Mouse (Mus musculus) hematopoietic stem cell, adult 5-6 weeks (primary cell): Measurements from ENCODE around the gene Nacc1. TPM values are rescaled to one million over a fixed set of nuclear protein-coding genes. Genes with fewer than 3 reads are reported as not detected.
A peak's percentile ranks its signal among the peaks of the same experiment; 100 is the strongest.

Source experiments
- ATAC-seq, 2 experiments: fragments of 125-278 bp in 1 of 2; replicated peaks in 1 of 2; 2 replicates each; pipeline ENCODE4 v1.8.0; 2016 to 2017; ENCODE audit warnings: inconsistent platforms in 2 of 2, mild to moderate bottlenecking in 2 of 2, moderate number of reproducible peaks in 2 of 2, low read depth in 1 of 2, moderate TSS enrichment in 1 of 2; ENCODE audit not compliant: low FRiP score in 2 of 2, poor library complexity in 2 of 2, severe bottlenecking in 2 of 2, insufficient read depth in 1 of 2, low TSS enrichment in 1 of 2
- total RNA-seq: library from RNA; stranded (forward); fragments of 172-1452, 232-1000 nt; gene quantifications from 2 replicates; pipeline ENCODE4 v1.2.3, GENCODE M21; 2017

Gene Nacc1
- total RNA-seq, 1 experiment from 2014 or later = 51.0 TPM

DNA sequence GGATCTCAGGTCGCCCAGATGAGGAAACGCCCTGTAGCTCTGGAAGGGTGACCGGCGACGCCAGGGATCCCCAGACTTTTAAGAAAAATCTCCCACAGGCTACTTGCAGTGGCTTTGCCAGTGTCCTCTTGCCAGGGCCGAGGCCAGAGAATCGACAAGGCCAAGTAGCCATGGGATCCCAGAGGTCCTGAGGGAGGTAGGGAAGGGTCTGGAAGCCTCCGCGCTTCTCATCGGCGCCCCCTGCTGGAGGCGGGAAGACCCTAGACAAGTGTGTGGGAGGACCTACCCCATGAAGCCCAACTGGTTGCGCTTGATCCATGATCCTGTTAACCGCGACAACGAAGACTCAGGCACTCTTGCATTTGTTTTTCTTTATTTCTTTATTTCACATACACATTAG is 16.7 kb upstream of the Nacc1 start:
- no peak for ATAC-seq

DNA sequence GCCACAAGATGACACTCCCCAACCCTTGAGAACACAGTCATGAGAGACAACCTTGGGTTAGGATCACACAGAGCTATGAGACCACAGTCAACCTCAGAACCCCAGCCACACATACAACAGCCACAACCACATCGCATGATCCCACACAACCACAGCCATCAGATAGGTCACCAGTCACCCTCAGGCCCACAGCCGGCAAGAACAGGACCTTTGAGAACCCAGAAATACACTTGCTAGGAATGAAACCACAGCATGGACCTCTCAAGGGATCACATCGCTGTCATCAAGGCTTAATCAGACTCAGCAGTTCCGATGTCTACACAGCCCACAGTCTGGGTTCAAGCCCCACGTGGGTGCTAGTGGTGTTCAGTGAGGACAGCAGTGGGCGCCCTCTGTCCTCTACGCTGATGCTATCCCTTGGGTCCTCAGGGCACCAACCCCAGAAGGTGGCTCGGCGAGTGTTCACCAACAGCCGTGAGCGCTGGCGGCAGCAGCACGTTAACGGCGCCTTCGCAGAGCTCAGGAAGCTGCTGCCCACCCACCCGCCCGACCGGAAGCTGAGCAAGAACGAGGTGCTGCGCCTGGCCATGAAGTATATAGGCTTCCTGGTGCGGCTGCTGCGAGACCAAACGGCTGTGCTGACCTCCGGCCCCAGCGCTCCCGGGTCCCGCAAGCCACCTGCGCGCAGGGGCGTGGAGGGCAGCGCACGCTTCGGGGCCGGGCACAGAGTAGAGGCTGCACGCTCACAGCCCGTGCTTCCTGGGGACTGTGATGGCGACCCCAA is 16.0 kb upstream of the Nacc1 start:
- no peak for ATAC-seq

DNA sequence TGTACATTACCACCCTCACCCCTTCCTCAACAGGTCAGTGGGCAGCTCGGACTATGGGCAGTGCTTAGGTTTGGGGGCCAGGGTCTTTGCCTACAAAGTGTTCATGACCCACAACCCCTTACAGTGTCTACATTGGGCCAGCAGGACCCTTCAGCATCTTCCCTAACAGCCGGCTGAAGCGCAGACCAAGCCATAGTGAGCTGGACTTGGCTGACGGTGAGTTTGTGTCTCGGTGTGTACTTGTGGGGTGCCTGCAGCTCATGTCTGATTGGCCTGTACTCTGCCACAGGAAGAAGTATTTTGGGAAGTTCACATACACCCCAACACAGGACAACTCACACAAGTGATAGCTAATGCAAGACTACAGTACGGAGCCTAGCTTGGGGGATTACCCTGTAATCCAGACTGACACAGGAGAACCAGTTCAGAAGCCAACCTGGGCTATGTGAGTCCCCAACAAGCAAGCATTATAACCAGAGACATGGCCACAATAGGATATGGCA is 15.4 kb upstream of the Nacc1 start:
- no peak for ATAC-seq

DNA sequence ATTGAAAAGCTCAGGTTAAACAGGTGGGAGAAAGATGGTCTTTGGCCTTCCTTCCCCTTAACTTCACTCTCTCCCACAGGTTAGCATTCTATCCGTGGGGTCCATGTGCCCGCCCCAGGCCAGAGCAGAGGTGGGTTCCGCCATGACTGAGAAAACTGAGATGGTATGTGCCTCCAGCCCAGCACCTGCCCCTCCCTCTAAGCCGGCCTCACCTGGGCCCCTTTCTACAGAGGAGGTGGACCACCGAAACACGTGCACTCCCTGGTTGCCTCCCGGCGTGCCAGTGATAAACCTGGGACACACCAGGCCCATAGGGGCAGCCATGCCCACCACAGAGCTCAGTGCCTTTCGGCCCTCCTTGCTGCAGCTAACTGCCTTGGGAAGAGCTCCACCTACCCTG is 14.9 kb upstream of the Nacc1 start:
- no peak for ATAC-seq

DNA sequence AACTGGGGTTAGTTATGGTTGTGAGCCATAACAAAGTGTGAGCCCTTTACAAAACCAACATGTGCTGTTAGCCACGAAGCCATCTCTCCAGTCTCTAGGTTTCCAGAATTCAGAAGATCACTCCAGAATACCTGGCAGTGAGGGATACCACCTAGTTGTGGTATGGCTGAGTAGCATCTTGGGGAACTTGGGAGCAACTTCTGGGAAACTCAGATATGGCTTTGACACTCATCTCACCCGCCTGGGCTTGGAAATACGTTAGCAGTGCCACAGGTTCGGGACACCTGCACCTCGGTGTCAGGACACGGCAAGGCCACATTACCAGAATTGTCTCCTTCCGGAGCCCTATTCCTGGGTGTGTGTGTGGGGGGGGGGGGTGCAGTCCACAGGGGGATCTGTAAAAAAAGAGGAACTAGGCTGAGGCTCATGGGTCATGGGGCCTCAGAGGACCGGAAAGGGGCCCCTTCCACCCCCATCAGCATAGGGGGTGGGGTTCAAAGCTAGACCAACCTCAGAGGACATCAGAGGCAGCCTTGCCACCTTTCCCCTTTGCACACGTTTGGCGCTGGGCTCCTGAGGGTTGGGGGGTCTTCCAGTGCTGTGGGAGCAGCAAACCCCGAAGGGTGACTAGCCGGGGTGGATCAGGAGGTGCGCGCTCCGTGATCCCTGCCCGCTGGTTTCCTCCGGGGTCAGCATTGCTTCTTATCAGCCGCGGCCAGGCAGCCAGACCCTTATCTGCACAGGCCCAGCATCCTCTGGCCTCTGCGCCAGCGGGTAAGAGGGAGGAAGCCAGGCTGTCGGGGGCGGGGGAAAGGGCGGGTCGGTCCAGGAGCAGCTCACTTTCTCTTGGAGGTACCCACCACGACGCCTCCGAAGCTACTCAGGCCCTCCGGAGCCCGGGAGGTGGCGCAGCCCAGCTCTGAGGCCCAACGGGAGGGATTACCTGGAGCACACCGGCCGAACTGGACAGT is 13.6 kb upstream of the Nacc1 start, which contains the start of gene Lyl1:
Gene Lyl1, plus strand, starts transcription at position 517 of the 971 bp plus-strand sequence.
- peak; percentile 50 to 59 for ATAC-seq

DNA sequence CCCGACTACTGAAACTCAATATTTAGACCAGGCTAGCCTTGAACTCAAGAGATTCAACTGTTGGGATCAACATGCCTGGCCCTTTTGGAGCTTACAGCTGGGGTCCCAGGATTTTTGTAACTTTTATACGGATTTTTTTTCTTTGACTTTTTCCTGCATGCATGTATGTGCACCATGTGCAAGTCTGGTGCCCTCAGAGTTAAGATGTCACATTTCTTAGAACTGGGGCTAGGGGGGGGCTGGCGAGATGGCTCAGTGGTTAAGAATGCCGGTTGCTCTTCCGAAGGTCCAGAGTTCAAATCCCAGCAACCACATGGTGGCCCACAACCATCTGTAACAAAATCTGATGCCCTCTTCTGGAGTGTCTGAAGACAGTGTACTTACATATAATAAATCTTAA is 12.9 kb upstream of the Nacc1 start:
- no peak for ATAC-seq

DNA sequence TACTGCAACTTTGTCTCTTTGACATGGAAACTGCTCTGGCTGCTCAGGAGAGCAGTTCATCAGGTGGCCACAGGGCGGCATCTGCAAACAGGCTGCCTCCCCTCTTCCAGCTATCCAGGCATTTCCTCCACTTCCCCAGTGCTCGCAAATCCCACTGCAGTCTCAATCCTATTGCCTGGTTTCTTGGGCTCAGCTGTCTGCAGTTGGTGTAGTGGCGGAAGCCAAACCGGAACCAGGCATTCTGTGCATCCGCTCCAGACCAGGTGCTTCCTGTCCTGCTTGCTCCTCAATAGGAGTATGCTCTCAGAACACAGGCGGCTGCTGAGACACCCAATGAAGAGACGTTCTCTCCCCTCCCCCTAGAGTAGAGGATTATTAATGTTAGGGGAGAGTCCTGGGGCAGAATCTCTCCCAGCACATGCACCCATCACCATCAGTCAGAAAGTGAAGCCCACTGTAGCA is 12.2 kb upstream of the Nacc1 start:
- peak; percentile 56 to 62 for ATAC-seq

DNA sequence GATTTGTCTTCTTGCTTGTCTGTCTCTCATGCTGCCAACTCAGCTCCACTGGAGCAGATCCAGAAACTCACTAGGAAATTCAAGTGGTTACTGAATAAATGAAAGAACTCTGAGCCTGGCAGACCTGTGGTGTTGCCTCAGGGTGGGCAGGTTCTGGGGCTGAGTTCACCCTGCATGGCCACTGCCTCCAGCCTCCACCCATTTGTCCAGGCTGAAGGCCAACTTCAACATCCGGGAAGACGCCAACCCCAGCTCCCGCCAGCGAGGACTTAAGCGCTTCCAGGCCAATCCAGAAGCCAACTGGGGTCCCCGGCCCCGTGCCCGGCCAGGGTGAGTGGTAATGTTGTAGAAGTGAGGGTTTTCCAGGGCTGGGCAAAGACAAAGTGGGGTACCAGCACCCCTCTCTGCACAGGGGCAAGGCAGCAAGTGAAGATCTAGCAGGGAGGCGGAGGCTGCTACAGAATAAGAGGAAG is 11.3 kb upstream of the Nacc1 start:
- ATAC-seq = no peak

DNA sequence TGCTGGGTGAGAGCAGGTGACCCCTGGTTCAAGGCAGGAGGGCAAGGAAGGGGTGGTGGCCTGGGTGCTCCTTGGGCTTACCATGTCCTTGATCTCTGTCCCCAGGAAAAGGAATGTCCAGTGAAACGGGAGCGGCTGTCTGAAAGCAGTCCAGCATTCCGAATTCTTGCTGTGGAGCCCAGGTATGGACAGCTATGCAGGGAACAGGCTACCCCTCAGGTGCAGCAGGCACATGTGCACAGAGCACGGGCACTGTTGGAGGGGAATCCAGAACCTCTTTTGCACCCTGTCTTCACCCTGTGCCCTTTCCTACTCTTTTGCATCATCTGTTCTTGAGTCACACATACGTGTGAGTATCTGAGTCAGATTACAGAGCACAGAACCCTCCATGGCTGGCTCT is 10.6 kb upstream of the Nacc1 start:
- ATAC-seq = no peak

DNA sequence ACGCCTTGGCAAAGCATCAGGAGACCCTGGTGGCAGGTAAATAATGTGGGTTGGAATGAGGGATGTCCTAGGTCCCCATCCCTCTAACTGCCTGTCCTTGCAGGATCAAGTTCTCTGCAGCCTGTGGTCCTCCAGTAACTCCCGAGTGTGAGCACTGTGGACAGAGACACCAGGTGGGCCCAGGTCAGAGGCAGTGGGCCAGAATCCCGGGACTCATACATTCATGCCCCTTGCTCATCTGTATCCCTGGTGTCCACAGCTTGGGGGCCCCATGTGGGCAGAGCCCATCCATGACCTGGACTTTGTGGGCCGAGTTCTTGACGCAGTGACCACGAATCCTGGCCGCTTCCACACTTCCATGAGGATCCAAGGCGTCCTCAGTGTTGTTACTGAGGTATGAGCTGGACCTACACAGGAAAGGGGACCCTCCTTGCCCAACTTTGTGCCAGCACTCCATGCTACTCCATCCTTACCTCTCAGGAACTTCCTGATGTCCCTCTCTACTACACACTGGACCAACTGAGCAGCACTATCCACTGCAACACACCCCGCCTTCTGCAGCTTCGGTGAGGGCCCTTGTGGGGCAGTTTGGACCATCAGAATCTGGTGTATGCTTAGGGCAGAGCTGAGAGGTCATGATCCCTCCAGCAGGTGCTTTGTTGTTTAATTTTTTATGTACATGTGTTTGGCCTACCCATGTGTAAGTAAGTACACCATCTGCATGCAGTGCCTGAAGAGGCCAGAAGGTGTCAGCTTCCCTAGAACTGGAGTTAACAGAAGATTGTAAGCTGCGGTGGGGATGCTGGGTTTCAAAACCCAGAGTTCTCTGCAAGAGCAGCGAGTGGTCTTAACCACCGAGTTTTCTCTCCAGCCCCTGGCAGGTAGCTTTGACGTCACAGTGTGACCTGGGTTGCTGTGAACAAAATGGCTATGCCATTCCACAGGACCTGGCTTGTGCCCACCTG is 9.8 kb upstream of the Nacc1 start:
- ATAC-seq = no peak

DNA sequence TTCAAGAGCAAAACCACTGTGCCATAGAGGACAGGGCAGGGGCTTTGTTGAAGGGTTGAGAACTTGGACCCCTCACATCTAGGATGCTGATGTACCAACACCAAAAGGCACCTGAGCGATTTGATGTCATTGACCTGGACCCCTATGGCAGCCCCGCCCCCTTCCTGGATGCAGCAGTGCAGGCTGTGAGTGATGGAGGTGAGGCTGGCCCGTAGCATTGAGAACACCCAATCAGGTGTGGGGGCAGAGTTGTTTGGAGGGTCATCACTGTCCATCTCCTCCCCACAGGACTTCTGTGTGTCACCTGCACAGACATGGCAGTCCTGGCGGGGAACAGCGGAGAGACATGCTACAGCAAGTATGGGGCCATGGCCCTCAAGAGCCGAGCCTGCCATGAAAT is 7.5 kb upstream of the Nacc1 start:
- no peak for ATAC-seq

DNA sequence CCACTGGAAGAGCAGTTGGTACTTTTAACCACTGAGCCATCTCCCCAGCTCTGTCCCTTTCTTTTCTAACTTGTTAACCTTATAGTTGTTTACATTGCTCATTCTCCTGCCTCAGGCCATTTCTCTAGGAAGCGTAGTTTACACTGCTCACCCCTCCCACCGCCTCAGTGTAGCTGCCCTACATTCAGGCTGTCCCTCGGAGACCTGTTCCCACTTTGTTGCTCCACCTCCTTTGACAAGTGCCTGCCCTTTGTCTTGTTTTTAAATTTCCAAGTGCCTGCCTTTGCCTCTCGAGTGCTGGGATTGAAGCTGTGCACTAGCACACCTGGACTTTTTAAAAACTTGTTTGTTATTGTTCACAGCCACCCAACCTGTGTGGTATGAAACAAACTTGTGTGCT is 5.7 kb upstream of the Nacc1 start:
- ATAC-seq = no peak

DNA sequence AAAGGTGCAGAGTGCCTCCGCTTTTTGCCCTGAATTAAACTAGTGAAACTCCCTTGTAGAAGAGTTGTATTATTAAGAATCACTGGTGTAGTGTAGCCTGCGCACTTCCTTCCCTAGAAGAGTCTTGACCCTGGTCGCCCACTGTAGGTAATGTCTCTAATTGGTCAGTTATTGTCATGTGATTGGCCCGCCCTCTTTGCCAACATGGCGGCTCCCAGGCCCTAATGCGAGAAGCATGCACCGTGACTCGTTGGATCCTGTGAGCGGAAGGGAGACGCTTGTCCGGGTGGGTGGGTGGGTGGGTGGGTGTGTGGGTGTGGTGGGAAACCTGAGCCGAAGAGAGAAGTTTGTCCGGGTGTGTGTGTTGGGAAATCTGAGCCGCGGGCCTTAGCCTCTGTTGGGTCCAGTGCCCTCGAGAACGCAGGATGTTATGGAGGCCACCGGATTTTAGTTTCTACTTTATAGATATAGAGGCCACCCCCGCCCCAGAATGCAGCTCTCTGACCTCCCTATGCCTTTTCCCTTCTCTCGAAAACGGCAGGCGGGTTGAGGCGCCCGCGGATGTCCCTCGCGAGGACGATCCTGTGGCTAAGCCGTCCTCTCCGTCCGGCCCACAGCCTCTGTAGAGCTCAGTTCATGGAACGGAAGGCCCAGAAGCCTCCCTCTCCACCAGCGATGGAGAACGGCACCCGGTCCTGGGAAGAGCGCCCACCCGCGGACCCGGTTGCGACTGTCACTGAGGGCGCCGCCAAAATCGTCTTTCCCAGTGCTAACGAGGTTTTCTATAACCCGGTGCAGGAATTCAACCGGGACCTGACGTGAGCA is 1.6 kb upstream of the Nacc1 start:
- ATAC-seq = peak; percentile 78 to 82

DNA sequence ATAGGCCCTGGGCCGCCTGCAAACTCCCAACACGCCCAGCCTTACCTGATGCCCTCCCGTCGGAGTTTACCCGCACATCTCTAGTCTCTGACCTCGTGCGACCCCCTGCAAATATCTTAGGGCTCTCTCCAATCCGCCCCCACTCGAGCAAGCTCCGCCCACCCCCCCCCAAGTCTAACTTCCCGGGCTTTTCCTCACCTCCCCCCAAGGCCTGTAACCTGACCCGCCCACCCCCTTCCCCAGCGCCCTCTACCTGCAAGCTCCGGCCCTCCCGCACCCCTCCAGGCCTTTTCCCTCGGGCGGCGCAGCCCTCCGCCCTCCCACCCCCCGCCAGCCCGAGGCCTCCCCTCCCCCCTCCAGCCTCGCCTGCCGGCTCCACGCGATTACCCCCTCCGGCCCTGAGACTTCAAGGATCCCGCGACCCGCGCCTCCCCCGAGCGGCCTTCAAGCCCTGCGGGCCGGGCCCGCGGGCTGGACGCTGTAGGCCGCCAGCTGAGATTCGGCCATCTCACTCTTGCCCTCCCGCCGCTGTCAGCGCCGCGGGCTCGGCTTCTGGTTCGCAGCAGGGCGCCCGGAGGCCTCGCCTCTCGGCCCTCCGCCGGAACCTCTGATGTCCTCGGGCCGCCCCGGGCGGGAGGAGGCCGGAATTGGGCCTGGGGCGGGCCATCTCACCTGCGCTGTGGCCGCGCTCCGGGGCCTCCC is 508 bp downstream of the Nacc1 start:
- ATAC-seq = no peak

DNA sequence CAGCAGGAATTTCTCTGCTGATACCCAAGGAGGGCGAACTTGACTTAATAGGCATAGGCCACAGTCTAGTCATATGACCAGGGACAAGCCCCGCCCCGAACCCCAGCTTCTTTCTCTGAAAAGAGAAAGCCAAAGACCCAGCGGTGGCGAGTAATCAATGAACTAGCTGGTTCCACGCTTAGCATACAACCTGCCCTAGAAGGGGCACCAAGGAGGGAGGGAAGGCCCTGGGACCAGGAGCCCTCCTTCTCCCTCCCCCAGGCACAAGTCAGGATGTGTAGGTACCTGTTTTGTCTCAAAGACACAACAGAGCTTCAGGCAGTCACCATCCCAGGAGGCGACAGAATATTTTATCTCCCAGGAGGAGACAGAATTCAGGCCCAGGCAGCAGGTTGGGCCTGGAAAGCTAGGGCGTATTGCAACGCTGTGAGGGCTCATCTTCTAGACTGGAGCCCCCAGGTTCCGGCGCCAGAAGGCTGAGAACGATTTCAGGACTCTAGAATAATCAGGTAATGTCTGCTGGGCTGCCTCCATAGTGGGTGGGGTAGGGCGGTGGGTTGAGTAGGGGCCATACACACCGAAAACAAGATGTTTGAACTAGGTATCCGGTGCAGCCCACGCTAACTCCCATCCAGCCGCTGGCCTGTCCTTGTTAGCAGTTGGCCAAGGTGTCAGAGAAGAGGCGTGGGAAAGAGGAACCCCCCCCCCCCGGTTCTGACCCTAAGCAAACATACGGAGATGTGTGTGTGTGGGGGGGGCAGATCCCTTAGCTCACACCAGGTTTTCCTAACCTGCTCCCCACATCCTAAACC is 1.3 kb downstream of the Nacc1 start, which contains the start of gene Trmt1:
Gene Trmt1, plus strand, starts transcription at position 117 of the 812 bp plus-strand sequence.
- ATAC-seq = 0 out of 4 replicates have a peak, but pooled peaks of 1 of the 2 experiments have one; percentile 16
